Mouse (Mus musculus) adrenal gland (tissue): Measurements from ENCODE around the gene Ngfr.

Experiments used
- intact Hi-C: fragments of 180-260 bp; cut with DNase I; formaldehyde crosslinking; loops from one replicate; pipeline ENCODE4 v1.15.1; 2025

Ngfr gene

GRCm38 (mm10) chr11:95569908-95570307, 17.6 kb downstream of the Ngfr start:
- intact Hi-C loops, result no loop called here

DNA sequence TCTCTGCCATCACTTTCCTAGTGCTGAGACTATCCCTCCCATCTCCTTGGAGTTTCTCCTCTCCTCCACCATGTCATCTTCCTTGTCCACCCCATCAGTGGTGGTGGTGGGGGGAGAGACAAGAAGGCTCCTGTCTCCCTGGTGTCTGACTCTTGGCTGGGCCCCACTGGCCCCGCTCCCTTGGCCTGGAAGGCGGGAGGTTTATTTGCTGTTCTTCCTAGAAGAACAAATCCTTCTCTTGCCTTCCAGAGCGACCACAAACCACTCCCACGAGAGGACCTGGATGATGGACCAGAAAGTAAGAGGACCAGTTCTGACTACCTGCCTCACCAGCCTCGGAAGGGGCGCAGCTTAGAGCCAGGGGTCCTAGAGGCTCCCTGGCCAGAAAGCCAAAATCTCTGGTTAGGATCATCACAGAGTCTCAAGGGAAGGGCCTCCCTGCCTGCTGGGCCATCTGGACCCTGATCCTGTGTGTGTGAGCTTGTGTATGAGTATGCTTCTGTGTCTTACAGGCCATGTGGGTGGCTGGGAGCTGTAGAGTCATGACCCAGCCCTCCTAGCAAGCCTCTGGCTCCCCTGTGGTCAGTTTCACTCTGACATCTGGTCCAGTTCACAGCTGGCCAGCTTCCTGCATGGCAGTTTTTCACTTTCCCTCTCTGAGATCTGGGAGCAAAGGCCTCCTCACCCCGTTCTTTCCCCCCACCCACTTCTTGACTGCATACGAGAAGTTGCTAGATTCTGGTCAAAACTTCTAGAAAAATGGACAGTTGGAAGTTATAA, 19.4 kb downstream of the Ngfr start:
- intact Hi-C loops, result no loop called here

DNA sequence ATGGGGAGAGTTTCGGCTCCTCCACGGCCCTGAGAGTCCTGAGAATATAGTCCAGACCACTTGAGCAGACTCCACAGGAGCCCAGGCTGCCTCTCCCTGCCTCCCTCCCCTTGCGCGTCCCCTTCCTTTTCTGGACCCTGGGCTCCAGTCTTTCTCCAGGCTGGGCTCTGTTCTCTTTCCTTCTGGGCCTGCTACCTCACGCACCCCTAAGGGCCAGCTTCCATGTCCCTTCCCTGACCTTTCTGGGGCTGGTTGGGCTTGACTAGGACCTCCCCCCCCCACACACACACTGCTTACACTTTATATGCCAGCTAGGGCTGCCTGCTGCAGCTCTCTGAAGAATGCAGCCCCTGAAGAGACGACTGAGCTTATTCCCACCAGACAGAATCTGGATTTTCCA, 20.2 kb downstream of the Ngfr start:
- intact Hi-C loops, result no loop called here

- intact Hi-C loops, result no loop called here
Observed at GRCm38 (mm10) chr11:95565327-95565726, 22.2 kb downstream of the Ngfr start.

DNA sequence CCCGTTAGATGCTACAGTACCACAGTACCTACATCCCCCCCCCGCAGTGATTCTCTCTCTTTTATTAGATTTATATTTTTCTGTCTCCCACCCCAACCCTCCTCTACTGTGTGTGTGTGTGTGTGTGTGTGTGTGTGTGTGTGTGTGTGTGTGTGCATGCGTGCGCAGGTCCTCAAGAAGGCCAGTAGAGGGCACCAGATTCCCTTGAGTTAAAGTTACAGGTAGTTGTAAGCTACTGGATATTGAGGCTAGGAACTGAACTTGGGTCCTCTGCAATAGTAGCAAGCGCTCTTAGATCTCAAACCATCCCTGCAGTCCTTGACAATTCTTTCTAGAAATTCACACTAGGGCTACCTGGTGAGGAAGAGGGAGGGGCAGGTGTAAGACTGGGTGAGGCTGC, 23.7 kb downstream of the Ngfr start:
- intact Hi-C loops, result no loop called here

DNA sequence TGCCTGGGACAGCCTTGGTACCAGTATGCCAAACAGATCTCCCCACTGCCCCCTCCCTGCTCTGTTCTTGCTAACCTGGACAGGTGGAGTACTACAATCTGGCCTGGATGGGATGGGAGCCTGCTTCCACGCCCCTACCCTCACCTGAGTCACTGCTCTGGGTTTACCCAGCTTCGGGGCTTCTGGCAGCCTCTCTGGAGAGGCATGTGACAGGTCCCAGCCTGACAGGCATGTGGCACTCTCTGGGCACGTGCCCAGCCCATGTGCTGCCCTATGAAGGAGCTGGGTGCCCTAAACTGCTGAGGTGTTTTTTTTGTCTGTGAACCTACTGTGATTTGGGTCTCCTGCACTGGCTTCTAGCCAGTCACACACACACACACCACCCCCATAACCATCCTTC, 26.8 kb downstream of the Ngfr start:
- intact Hi-C loops, result no loop called here

- intact Hi-C loops, result no loop called here
Observed at GRCm38 (mm10) chr11:95559761-95560160, 27.8 kb downstream of the Ngfr start.

DNA sequence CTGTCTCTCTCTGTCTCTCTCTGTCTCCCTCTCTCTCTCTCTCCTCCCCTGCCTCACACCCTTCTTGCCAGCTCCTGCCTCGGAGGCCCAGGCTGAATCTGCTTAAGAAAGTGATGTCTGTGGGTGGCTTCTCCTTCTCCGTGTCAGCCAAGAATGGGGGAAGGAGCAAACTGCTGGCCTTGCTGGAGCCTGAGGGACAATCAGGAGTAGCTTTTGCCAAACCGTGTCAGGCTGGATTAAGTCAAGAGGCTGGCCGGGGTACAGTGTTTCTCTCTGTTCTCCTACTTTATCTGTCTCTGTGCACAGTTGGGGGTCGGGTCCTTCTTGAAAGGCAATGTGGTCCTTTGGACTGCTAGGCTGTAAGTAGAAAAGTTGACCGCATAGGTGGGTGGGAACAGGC, 29.8 kb downstream of the Ngfr start:
- intact Hi-C loops, result no loop called here

- intact Hi-C loops, result no loop called here
Observed at GRCm38 (mm10) chr11:95557032-95557431, 30.5 kb downstream of the Ngfr start.

DNA sequence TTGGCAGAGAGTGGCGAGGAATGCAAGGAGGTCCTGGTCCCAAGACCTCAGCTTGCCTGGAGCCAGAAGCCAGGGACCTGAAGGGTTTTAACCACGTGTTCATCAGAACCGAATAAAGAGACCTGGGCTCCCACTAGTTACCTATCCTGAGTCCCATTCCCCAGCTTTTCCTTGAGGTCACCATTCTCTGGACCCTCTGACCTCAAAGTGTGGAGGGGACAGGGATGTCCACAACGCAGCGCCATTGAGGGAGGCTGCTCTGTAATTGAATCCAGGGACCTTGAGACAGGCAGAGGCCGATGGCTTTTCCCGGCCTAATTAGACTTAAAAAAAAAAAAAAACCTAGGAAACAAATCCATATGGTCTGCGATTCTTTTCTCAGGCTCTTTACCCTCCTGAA, 32.3 kb downstream of the Ngfr start:
- intact Hi-C loops, result no loop called here

DNA sequence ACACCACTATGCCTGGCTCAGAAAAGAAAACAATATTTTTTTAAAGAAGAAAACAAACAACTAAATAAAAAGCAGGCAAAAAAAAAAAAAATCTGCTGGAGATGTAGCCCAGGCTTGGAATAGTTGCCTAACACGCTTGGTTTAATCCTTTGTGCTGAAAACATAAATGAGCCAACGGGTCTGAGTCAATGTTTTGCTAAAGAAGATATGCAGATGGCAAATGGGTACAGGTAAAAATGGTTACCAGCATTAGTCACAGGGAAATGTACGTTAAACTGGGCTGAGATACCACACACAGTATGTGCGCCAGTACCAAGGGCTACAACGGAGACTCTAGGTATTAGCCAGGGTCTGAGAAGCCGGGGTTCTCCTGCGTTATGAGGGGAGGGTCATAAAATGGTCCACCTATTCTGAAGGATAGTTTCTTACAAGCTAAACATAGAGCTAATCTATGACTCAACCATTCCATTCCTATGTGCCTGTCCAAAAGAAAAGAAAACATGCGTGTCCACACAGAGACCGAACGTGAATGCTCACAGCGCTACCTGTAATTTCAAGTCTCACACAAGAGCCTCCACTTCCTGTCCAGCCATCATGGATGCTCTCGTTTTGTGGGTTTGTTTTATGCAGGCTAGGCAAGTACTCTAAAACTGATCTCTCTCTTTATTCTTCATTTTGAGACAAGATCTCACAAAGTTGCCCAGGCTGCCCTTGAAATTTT, 37.1 kb downstream of the Ngfr start:
- intact Hi-C loops, result no loop called here

- intact Hi-C loops, result no loop called here
Observed at GRCm38 (mm10) chr11:95546021-95546782, 41.3 kb downstream of the Ngfr start.

DNA sequence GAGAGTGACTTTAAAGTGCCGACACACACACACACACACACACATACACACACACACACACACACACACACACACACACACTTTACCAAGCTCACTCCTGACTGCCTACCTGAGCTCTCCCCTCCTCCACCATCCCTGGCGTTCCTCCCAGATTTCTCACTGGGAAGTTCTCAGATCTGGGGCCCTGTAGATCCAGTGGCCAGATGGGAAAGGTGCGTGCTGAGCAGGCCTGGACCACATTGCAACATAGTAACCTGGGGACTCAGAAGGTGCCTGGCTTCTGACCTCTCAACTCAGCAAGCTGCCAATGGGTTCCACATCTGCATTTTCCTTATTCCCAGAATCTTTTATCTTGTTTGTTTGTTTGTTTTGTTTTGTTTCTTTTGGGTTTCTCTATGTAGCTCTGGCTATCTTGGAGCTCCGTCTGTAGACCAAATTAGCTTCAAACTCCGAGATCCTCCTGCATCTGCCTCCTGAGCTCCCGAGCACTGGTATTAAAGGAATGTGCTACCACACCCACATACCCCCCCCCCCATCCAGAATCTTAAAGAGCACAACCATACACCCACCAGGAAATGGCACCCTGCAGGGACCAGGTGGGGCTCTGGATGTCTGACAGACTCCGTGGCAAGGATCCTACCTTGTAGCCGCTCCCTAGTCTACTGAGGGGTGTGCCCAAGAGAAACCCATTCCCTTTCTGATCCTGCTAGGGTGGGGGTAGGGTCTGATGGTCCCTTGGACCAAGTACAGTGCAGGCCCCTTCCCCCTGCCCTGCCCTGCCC, 42.8 kb downstream of the Ngfr start:
- intact Hi-C loops, result no loop called here

GRCm38 (mm10) chr11:95540637-95541385, 46.7 kb downstream of the Ngfr start:
- intact Hi-C loops, result no loop called here

GRCm38 (mm10) chr11:95538378-95539104, 49.0 kb downstream of the Ngfr start:
- intact Hi-C loops, result loop anchor here (10.0 kb wide), 1 partner anchor 216 kb away; no protein-coding TSS in a partner anchor

DNA sequence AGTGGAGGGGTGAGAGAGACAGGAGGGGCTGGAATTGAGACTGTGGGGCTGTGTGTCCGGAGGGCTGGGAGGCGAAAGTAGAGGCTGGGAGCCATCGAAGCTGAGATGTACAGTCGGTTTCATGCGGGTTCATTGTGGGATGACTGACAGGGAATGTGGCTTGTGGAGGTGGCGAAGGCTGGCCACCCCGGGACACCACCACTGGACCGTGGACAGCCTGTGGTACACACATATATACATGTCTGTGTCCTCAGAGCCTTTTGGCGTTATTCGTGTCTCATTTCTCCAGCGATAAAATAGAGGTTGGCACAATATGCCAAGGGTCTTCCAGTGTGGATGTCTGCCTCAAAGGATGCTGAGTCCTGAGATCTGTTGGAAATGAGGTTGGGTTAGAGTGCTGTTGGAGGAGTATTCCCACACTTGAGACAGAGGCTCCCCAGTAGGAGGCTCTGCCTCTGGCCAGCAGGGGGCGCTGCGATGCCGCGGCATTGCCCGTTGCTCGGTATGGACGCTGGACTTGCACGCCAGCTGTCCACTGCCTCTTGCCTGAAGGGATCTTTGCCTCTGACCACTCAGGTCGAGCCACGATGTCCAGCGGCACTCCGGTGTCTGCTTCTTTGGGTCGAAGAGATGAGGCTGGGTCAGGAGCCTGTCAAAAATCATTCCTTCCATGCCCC, 53.9 kb downstream of the Ngfr start:
- intact Hi-C loops, result loop anchor here (1.0 to 10.0 kb wide), 3 partner anchors 53 to 221 kb away; no protein-coding TSS in a partner anchor

DNA sequence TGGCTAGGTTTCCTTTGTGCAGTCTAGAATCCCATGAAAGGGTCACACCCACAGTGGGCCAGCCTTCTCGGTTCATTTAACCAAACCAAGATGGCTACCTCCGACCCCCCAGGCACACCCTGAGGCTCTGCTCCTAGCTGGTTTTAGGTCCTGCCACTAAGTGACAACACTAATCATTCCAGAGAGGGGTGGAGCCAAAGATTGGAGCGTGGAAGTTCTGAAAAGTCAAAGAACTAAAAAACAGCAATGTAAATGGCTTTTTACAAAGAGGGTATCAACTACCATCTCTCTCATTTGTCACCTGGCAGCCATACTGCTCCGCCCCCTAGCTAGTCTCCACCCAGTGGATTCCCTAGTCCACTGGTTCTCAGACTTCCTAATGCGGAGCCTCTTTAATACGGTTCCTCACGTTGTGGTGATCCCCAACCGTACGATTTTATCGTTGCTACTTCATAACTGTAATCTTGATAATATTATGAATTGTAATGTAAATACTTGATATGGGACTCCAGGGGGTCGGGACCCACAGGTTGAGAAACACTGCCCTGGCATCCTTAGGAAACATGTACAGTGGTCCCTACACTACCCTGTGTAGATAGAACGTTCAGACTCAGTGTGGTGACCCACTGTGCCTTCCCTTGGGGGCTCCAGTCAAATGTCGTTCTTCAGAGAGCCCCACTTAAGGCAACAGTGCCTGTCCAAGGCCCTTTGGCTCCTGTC, 55.0 kb downstream of the Ngfr start:
- intact Hi-C loops, result loop anchor here (1.0 to 10.0 kb wide), 3 partner anchors 54 to 222 kb away; no protein-coding TSS in a partner anchor

DNA sequence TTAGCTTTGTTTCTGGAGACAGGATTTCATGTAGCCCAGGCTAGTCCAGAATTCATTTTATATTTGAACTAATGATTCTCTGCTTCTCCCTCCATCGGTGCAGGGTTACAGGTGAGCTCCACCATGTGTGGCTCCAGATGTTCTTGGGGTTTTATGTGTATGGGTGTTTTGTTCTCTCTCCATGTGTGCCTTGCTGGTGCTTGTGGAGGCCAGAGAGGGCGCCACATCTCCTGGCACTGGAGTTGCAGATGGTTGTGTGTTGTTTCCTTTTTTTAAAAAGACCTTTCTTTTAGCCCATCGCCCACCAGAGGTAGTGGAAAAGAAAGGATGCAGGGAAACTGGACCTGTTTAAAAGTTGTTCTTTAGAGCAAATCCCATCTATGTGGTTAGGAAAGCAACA, 59.3 kb downstream of the Ngfr start:
- intact Hi-C loops, result no loop called here
